In genomic region chr4:106472335-106472734, GRCm38 (mm10) we compare ENCODE assay signal across 8 mouse cellular contexts. TPM values are rescaled to one million over a fixed set of nuclear protein-coding genes. Genes with fewer than 3 reads are reported as not detected.
DNase-seq lines count a peak whose midpoint lies in the region; ATAC-seq lines count a peak whose summit lies in the region.

No protein-coding gene starts in this region.

- DNase-seq in heart, adult 9 months (ENCODE audit: low spot score in 2 of 2) = peak; percentile 21 to 47
- DNase-seq in heart, adult 11 months = no peak
- peak; percentile 34 for DNase-seq in c-Kit-positive CD71-positive TER-119-negative erythroid progenitor cells, embryonic 14.5 days (ENCODE audit: low read depth)
- peak; percentile 68 for DNase-seq in left cerebral cortex, adult 11 months (ENCODE audit: low spot score)

- no peak overlapping the region for H3K4me3 ChIP-seq in forebrain, embryonic 13.5 days
- H3K4me3 ChIP-seq in hindbrain, embryonic 15.5 days = no peak overlapping the region
- no peak overlapping the region for H3K4me3 ChIP-seq in midbrain, embryonic 12.5 days
- no peak overlapping the region for H3K4me3 ChIP-seq in stomach, embryonic 16.5 days (replicated peaks; ENCODE audit: low read length)

- no peaks in the 10 kb centered on the region for H3K4me1 ChIP-seq in forebrain, embryonic 13.5 days
- 0 out of 2 replicates have a peak, but pooled peaks cover 3% of the 10 kb centered on the region for H3K4me1 ChIP-seq in hindbrain, embryonic 15.5 days (replicated peaks)
- H3K4me1 ChIP-seq in midbrain, embryonic 12.5 days = no peaks in the 10 kb centered on the region
- H3K4me1 ChIP-seq in stomach, embryonic 16.5 days (ENCODE audit: control insufficient read depth, insufficient read depth, low read length) = no peaks in the 10 kb centered on the region

- no peak overlapping the region for H3K27ac ChIP-seq in forebrain, embryonic 13.5 days
- H3K27ac ChIP-seq in hindbrain, embryonic 15.5 days (replicated peaks) = no peak overlapping the region
- no peak overlapping the region for H3K27ac ChIP-seq in midbrain, embryonic 12.5 days (replicated peaks)
- H3K27ac ChIP-seq in stomach, embryonic 16.5 days (ENCODE audit: low read length) = no peak overlapping the region

- no peaks in the 10 kb centered on the region for H3K9me3 ChIP-seq in forebrain, embryonic 13.5 days (replicated peaks)
- H3K9me3 ChIP-seq in hindbrain, embryonic 15.5 days = no peaks in the 10 kb centered on the region
- no peaks in the 10 kb centered on the region for H3K9me3 ChIP-seq in midbrain, embryonic 12.5 days
- H3K9me3 ChIP-seq in stomach, embryonic 16.5 days (replicated peaks; ENCODE audit: control insufficient read depth, low read length) = no peaks in the 10 kb centered on the region

- H3K9ac ChIP-seq in forebrain, embryonic 13.5 days = no peak overlapping the region
- H3K9ac ChIP-seq in hindbrain, embryonic 15.5 days = no peak overlapping the region
- no peak overlapping the region for H3K9ac ChIP-seq in midbrain, embryonic 12.5 days (replicated peaks)
- H3K9ac ChIP-seq in stomach, embryonic 16.5 days (ENCODE audit: low read length) = no peak overlapping the region

- no peaks in the 10 kb centered on the region for H3K27me3 ChIP-seq in forebrain, embryonic 13.5 days
- no peaks in the 10 kb centered on the region for H3K27me3 ChIP-seq in hindbrain, embryonic 15.5 days
- H3K27me3 ChIP-seq in midbrain, embryonic 12.5 days = peaks cover 17% of the 10 kb centered on the region; the same call in 1 of the 2 replicates
- no peaks in the 10 kb centered on the region for H3K27me3 ChIP-seq in stomach, embryonic 16.5 days (ENCODE audit: control insufficient read depth, insufficient read depth, low read length)

- no peak overlapping the region for H3K4me2 ChIP-seq in forebrain, embryonic 13.5 days
- no peak overlapping the region for H3K4me2 ChIP-seq in hindbrain, embryonic 15.5 days
- H3K4me2 ChIP-seq in midbrain, embryonic 12.5 days (replicated peaks) = no peak overlapping the region
- H3K4me2 ChIP-seq in stomach, embryonic 16.5 days (ENCODE audit: low read depth, low read length) = no peak overlapping the region

- H3K36me3 ChIP-seq in forebrain, embryonic 13.5 days (ENCODE audit: poor library complexity, severe bottlenecking) = no peaks in the 10 kb centered on the region
- no peaks in the 10 kb centered on the region for H3K36me3 ChIP-seq in hindbrain, embryonic 15.5 days
- no peaks in the 10 kb centered on the region for H3K36me3 ChIP-seq in midbrain, embryonic 12.5 days
- no peaks in the 10 kb centered on the region for H3K36me3 ChIP-seq in stomach, embryonic 16.5 days (ENCODE audit: control insufficient read depth, insufficient read depth, low read length)

- WGBS in forebrain, embryonic 13.5 days = 20% methylated on average over 3 of the region's 3 CpGs
- 10% methylated on average over 3 of the region's 3 CpGs for WGBS in hindbrain, embryonic 15.5 days
- 14% methylated on average over 3 of the region's 3 CpGs for WGBS in midbrain, embryonic 12.5 days
- 10% methylated on average over 3 of the region's 3 CpGs for WGBS in stomach, embryonic 16.5 days

- ATAC-seq in forebrain, embryonic 13.5 days = peak; percentile 76
- ATAC-seq in hindbrain, embryonic 15.5 days (ENCODE audit: low FRiP score, low read depth) = peak; percentile 59
- ATAC-seq in midbrain, embryonic 12.5 days (ENCODE audit: low FRiP score, low read depth) = peak; percentile 68; the same call in 1 of the 2 replicates
- ATAC-seq in stomach, embryonic 16.5 days (ENCODE audit: insufficient read depth, low FRiP score) = peak; percentile 44; the same call in 1 of the 2 replicates

RNA-seq across cellular contexts. Expression of gene Pcsk9, which starts 8.2 kb away (rescaled TPM):
- 1.1 and 2.5 TPM in 2 replicates for polyA plus RNA-seq in forebrain, embryonic 13.5 days (2015; fragmentation: Nextera tagmentation; extraction: Ambion mirVana)
- polyA plus RNA-seq in hindbrain, embryonic 15.5 days (2015; fragmentation: Nextera tagmentation; extraction: Ambion mirVana) = 7.4 and 11.7 TPM in 2 replicates
- 1.8 and 1.9 TPM in 2 replicates for polyA plus RNA-seq in midbrain, embryonic 12.5 days (2016; fragmentation: Nextera tagmentation; extraction: Ambion mirVana)
- polyA plus RNA-seq in stomach, embryonic 16.5 days (2015; fragmentation: Nextera tagmentation; extraction: Ambion mirVana) = 23.0 and 24.7 TPM in 2 replicates

RNA-seq across cellular contexts. Expression of gene Bsnd, which starts 19.7 kb away (rescaled TPM):
- polyA plus RNA-seq in forebrain, embryonic 13.5 days (2015; fragmentation: Nextera tagmentation; extraction: Ambion mirVana) = not detected in 2 replicates
- polyA plus RNA-seq in hindbrain, embryonic 15.5 days (2015; fragmentation: Nextera tagmentation; extraction: Ambion mirVana) = 0.09 TPM in 1 of 2 replicates, not detected in the other
- not detected in 2 replicates for polyA plus RNA-seq in midbrain, embryonic 12.5 days (2016; fragmentation: Nextera tagmentation; extraction: Ambion mirVana)
- polyA plus RNA-seq in stomach, embryonic 16.5 days (2015; fragmentation: Nextera tagmentation; extraction: Ambion mirVana) = not detected in 2 replicates
